Mouse (Mus musculus): ENCODE results near the gene Stard9.
"Not testable (repeated sequence)": the region's sequence is repeated elsewhere in the genome, so short reads cannot be mapped to it uniquely, and the experiment has no call there.

Gene Stard9

DNA sequence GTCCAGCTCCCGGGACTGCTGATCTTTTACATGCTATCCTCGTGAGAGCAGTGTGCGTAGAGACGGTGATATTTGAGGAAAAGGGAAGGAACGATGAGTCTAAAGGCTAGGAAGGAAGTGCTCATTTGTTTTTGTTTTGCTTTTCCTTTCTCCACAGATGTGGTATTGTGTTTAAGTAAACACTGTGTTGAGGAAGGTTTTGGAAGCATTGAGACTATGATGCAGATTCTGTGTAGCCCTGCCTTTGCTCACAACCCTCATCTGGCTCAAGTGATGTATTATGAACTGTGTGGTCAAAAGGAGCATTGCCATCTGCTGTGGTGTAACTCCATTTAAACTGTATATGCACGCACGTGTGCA is 24.0 kb downstream of the Stard9 start:
- no peak for DNase-seq (ENCODE audit: extremely low read depth, insufficient read length, low spot score)

DNA sequence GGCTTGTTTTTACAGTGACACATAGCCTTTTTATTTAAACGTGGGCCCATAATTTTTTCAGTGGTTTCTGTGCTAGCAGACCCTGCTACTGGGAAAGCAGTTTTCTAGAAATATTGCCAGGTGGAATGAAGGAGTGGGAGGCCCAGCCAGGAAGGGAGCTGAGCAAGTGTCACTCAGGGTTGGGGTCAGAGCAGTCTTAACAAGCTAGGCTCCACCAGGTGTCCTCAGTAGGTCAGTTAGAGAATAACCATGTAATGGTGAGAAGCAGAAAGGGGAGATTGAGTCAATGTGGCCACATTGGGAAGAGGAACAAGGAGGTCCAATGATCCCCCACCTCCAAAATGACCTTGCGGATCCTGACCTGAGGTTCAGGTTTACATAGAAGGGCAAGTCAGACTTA is 25.8 kb downstream of the Stard9 start:
- no peak for DNase-seq (ENCODE audit: extremely low read depth, insufficient read length, low spot score)

GRCm38 (mm10) chr2:120655905-120656304 is 27.0 kb downstream of the Stard9 start:
- no peak for DNase-seq (ENCODE audit: extremely low read depth, insufficient read length, low spot score)

GRCm38 (mm10) chr2:120656711-120657110 is 27.8 kb downstream of the Stard9 start:
- DNase-seq (ENCODE audit: extremely low read depth, insufficient read length, low spot score): no peak

- no peak for DNase-seq (ENCODE audit: extremely low read depth, insufficient read length, low spot score)
Observed at GRCm38 (mm10) chr2:120658486-120658885, 29.6 kb downstream of the Stard9 start.

GRCm38 (mm10) chr2:120659318-120659717 is 30.4 kb downstream of the Stard9 start:
- DNase-seq (ENCODE audit: extremely low read depth, insufficient read length, low spot score): no peak

DNA sequence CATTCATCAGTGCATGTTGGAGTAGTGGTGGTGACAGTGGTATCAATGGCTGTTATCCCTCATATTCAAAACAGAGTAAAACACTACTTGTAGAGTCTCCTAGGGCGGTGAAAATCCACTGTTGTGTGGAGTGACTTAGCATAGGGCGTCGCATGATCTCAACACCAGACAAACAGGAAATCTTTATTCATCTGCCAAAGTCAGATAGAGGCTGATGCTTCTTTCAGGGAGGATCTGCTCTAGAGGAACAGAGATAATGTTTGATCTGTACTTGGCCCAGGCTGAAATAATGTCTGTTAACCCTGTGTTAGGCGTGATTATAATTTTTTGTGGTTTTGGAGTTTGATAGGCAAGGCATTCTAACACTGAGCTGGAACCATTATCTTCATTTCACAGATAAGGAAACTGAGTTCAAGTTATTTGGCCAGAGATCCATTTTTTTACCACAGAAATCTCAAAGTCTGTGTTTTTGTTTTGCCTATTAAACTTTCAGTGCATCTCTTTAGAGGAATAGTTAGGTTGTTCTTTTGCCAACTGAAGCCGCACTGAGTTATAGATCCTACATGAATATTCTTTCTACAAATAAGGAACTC is 31.7 kb downstream of the Stard9 start:
- DNase-seq (ENCODE audit: extremely low read depth, insufficient read length, low spot score): no peak

DNA sequence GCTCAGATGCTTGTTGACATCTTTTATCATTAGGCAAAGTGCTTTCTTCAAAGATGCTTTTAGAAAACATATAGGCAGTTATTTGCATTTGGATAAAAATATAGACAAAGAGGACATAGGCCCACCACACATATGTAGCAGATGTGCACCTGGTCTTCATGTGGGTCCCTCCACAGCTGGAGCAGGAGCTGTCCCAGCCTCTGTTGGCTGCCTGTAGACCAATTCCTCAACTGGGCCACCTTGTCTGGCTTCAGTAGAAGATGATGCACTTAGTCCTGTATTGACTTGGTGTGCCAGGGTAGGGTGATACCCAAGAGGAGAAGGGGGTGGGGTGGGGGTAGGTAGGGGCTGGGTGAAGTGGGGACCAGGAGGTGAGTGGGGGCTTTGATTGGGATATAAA is 33.8 kb downstream of the Stard9 start:
- no peak for DNase-seq (ENCODE audit: extremely low read depth, insufficient read length, low spot score)

GRCm38 (mm10) chr2:120663491-120664154 is 34.7 kb downstream of the Stard9 start:
- DNase-seq (ENCODE audit: extremely low read depth, insufficient read length, low spot score): no peak

- DNase-seq (ENCODE audit: extremely low read depth, insufficient read length, low spot score): no peak
Observed at GRCm38 (mm10) chr2:120667446-120667845, 38.5 kb downstream of the Stard9 start.

DNA sequence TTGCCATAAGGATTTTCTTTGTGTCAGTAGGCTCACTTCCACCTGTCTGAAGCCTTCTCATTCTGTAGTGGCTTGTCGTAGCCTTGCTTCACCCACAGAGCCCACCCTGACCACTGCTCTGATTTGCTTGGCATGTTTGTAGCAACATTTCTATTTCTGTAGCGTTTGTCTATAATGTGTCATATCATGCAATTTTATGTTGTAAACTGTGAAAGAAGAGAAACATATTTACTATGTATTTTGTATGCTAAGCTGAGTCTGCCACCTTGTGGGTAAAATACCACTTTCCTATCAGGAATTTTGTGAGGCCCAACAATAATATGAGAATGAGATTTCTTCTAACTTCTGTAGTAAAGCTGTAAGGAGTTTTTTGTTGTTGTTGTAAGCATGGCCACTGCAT is 41.3 kb downstream of the Stard9 start:
- no peak for DNase-seq (ENCODE audit: extremely low read depth, insufficient read length, low spot score)

- DNase-seq (ENCODE audit: extremely low read depth, insufficient read length, low spot score): not testable (repeated sequence)
Observed at GRCm38 (mm10) chr2:120681151-120681550, 52.2 kb downstream of the Stard9 start.

DNA sequence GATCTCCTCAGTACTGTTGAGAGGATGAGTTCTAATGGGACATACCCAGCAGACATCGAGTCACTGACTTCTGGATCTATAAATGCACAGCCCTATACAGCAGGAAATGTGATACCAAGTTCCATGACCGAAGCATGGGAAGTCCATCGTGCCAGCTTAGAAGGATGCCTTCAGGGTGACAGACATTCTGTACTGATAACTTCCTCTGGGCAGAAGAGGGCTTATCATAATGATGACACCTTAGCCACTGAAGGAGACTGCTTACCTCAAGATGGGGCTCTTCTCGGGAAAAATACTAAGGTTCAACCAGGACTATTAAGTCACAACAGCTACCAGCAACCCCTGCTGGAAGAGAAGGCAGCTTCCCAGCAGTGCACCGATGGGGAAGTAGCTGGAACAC is 68.8 kb downstream of the Stard9 start:
- DNase-seq (ENCODE audit: extremely low read depth, insufficient read length, low spot score): no peak

DNA sequence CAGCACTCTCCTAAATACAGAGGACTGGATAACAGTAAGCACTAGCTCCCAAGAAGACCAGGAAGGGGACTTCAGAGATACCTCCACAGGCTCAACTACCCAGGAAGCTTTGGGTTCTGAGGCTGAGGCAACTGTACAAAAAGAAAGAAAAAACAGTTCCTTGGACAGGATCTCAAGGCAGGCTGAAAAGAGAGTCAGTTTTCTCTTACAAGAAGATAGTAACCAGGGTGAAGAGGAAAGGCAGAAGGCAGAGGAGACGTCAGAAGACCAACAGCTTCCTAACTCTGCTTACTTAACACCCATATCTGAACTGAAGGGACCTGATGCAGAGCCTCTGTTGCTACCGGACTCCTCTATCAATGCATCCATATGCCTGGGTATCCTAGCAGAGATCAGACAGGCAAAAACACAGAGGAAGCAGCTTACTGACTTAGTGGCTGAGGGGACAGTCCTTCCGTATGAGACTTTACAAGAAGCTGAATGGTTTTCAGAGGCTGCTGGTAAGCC is 71.5 kb downstream of the Stard9 start:
- no peak for DNase-seq (ENCODE audit: extremely low read depth, insufficient read length, low spot score)

DNA sequence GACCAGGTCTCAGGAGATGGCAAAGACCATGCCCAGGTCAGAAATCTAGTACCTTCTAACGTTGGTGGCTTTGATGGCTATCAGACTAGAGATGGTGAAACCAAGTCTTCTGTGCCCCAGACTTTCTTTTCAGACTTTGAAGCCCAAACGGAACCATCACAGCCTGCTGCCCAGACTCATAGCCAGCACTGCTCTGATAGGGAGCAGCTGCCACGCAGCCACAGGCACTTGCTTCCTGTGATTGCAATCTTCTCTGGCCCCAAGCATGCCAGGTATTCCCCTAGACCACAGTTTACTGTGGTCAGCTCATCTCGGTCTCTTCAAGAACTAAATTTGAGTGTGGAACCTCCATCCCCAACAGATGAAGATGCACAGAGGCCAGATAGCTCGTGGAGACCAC is 73.8 kb downstream of the Stard9 start:
- no peak for DNase-seq (ENCODE audit: extremely low read depth, insufficient read length, low spot score)

DNA sequence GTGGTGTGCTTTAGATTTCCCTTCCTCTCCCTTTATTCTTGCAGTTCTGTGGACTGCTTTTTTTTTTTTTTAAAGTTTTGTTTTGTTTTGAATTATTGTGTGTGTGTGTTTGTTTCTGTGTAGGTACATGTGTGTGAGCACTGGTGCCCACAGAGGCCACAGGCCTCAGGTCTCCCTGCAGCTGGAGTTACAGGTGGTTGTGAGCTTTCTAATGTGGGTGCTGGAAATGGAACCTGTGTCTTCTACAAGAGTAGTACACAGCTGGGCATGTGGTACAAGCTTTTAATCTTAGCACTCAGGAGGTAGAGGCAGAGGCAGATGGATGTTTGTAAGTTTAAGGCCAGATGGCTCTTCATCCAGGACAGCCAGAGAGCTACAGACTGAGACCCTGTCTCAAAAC is 78.1 kb downstream of the Stard9 start:
- DNase-seq (ENCODE audit: extremely low read depth, insufficient read length, low spot score): no peak

GRCm38 (mm10) chr2:120710154-120710553 is 81.2 kb downstream of the Stard9 start:
- no peak for DNase-seq (ENCODE audit: extremely low read depth, insufficient read length, low spot score)

GRCm38 (mm10) chr2:120710948-120711347 is 82.0 kb downstream of the Stard9 start:
- DNase-seq (ENCODE audit: extremely low read depth, insufficient read length, low spot score): no peak

- no peak for DNase-seq (ENCODE audit: extremely low read depth, insufficient read length, low spot score)
Observed at GRCm38 (mm10) chr2:120713441-120713840, 84.5 kb downstream of the Stard9 start.

DNA sequence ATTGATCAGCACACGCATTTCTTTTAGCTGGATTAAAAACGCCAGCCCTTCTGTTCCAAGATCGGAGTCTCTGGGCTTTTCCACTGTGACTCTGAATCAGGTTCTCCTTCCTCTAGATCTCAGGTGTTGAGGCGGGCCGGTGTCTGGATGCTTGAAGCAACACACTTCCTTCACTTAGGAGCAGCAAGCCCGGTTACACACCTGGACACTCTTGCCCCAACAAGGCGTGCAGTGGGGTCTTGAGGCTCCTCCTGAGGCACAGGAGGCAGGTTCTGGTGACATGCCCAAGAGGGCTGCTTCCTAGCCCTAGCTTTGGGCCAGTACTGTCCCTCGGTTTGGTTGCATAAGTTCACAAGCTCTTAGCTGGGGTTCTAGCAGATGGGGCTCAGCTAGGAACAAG is 89.6 kb downstream of the Stard9 start:
- no peak for DNase-seq (ENCODE audit: extremely low read depth, insufficient read length, low spot score)

- no peak for DNase-seq (ENCODE audit: extremely low read depth, insufficient read length, low spot score)
Observed at GRCm38 (mm10) chr2:120720821-120721220, 91.9 kb downstream of the Stard9 start.

DNA sequence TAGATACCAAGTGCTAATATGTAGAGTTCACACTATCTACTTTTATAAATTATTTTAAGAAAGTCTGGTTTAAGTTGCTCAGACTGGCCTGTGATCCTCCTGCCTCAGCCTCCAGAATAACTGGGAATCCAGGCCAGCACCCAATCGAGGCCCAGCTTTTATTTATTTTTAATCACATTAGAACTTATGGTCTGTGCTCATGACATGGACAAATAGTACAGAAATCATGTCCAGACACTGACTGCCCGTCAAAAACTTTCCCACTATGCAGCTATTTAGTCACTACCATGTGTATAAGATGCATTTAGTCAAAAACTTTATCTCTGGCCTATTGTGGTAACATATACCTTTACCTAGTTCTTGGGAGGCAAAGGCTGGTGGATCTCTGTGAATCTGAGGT is 93.0 kb downstream of the Stard9 start:
- DNase-seq (ENCODE audit: extremely low read depth, insufficient read length, low spot score): no peak

GRCm38 (mm10) chr2:120722491-120722890 is 93.6 kb downstream of the Stard9 start:
- no peak for DNase-seq (ENCODE audit: extremely low read depth, insufficient read length, low spot score)
